Mouse (Mus musculus) common myeloid progenitor, adult 5-6 weeks (primary cell): ENCODE results near the gene Slc26a5. TPM values are rescaled to one million over a fixed set of nuclear protein-coding genes. Genes with fewer than 3 reads are reported as not detected.

Experiments used
- ATAC-seq: replicated peaks from 2 replicates; pipeline ENCODE4 v1.8.0; 2016; ENCODE audit warnings: low read depth, mild to moderate bottlenecking, moderate TSS enrichment, inconsistent platforms; ENCODE audit not compliant: poor library complexity, severe bottlenecking
- total RNA-seq: library from RNA; stranded (forward); fragments of 200-1000, 187-1606 nt; gene quantifications from 2 replicates; pipeline ENCODE4 v1.2.3, GENCODE M21; 2017

Slc26a5 gene
- not detected in 2 replicates for total RNA-seq

DNA sequence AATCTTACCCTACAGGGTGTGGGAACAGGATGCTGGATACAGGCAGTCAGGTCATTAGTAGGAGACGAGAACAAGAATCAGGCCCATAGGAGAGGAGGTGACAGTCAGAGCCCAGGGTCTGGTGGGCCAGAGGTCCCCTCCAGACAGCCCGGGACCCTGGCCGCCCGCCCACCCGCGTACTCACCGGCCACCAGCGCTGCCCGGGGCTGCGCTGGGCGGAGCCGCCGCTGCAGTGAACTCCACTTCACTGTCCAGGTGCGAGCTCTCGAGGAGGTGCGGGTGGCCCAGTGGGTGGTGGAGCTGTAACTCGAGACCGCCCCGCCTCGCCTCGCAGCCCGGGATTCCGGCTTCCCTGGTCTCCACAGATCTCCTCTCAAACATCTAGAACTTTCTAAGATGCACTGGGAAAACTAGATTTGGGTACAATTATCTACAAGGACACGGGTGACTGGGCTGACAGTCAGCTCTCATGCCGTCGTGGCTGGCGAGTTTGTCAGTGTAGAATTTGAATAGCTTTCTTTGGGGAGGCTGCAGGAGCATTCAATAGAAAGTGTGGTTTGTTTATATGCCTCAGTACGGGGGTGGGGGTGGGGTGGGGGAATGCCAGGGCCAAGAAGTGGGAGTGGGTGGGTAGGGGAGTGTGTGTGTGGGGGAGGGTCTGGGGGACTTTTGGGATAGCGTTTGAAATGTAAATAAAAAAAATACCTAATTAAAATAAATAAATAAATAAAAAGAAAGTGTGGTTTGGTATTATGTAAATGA is at the start of gene Slc26a5:
Slc26a5 (minus strand) TSS at position 259 of the 762 bp plus-strand sequence.
- ATAC-seq: no peak

DNA sequence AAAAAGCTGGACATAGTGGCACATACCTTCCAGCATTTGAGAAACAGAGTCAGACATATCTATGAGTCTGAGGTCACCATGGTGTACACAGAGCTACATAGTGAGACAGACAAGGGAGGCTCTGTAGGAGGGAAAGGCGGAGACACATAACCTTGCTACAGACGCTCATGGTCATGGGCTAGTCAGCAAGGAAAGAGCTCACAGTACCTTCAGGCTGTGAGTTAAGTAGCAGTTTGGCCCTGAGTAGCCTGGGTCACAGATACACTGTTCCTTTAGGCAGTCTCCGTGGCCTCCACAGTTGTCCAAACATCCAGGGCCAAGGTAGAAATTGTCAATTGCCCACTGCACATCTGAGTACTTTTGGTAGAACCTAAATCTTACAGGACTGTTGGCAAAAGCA is 49.4 kb upstream of the Slc26a5 start:
- no peak for ATAC-seq

DNA sequence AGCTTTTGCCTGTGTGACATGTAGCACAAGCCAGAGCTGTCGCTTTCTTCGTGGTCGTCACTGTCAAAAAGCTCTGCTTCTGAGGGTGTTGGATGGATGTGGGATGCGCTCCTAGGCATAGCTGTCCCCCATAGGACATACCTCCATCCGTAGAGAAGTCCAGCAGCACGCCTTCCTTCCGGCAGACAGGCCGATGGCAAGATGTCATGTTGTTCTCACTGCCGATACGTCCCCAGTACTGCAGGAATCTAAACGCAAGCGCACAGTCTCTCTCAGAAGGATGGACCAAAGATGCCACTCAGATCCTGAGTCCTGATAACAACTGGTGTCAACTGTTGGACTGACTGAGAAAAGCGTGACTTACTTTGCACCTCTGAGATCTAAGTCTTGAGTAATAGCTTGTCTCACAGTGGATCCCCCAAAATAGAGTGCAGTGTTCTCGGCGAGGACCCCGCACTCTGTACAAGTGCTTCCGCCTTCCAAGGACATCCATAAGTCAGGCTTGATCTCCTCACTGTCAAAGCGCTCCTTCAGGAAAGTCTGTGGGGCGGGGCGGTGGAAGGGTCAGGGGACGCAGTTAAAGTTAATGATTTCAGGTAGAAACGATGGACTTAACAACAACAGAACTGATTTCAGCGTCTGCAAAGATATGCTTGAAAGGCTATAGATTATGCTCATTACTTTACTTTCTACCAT is 47.6 kb upstream of the Slc26a5 start:
- no peak for ATAC-seq

DNA sequence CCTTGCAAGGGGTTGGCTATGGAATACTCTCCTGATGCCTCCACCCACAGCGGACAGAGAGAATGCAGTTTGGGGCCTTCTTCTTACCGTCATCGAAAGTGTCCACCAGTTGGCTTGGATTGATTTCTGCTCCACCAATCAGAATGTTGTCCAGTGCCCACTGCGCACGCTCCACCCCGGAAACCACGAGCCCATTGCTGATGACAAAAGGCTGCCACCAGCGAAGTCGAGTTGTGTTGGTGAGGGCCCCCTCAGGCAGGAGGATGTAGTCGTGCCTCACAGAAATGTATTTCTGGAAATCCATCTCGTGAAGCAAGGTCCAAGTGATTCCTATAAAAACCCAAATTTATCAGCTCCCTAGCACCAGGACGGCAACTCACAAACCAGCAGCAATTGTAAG is 45.3 kb upstream of the Slc26a5 start:
- ATAC-seq: no peak

DNA sequence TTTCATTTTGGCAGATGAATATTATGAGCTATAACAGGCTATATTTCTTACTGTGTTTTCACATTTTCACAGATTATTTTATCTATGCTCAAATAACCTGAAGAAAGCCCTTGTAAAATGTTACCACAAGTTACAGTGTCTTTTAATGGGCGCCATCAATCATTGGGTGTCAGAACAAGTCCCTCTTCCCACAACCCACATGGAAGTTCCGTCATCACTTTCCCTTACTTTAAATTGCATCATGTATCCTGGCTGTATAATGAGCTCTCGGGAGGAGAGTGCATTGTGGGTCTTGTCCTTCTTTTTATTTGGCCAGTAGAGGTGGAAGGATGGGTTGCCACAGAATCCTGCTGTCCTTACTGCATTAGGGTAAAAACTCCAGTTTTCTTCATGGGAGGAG is 44.3 kb upstream of the Slc26a5 start:
- no peak for ATAC-seq

DNA sequence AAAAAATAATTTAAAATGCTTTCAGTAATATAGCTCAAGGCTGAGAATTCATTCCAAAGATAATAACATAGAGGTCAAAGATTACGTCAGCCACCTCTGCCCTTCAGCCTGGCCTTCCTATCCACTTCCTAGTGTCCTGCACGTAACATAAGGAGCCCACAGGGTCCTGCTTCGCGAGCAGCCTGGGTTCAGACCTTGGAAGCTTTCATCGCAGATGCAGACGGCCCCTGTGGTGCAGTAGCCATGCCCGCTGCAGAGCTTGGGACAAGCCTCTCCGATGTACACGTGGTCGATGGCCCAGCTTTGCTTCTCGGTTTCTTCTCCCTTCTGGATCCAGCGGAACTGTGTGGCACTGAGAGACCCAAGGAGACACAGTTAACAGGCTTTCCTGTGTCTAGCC is 36.0 kb upstream of the Slc26a5 start:
- no peak for ATAC-seq

DNA sequence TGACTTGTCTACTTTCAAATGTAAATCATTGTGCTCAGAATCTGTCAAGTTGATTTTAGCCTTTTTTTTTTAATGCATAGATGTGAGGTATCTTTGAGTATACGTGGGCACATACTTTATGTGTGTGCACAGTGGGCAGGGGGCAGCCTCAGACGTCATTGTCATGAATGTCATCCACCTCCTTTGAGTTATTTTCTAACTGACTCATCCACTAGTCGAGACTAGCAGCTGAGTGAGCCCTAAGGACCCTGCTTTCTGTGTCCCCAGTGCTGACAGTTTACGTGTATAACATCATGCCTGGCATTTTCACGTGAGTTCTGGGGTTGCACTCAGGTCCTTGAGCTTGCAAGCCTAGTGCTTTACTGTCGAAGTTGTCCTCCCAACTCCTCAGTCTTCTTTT is 35.5 kb upstream of the Slc26a5 start:
- ATAC-seq: no peak

DNA sequence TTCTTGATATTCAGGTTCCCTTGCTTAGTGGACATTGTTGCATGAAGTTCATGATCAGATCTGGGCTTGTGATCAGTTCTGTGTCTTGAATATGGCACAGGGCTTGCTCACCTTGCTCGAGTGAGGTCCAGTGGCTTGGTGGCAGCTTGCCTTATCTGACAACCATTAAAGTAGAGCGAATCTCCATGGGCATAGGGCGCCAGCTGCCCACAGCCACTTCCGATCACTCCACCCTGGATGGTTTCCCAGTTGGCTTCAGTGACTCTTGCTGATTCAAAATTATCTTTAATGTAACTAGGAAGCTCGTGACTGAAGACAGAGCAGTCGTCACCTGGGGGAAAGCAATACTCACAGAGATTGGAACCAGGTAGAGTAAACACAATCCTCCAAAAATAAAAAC is 33.5 kb upstream of the Slc26a5 start:
- no peak for ATAC-seq

DNA sequence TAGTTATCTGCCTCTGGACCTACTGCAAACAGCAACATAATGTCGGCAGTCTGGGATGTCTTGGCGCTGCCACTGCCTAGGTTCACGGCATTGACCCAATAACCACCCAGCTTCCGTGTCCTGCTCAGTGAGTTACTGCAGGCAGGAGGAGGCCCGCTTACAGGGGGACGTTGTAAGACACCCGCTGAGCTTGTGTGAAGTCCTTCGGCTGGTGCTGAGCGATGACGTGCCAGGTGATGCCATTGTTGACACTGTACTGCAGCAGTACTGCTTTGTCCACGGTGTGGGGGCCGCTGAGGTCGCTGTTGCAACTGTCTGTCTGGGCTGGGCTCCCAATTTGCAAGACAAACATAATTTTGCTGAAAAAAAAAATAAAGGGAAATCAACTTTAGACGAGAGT is 31.2 kb upstream of the Slc26a5 start:
- ATAC-seq: no peak

DNA sequence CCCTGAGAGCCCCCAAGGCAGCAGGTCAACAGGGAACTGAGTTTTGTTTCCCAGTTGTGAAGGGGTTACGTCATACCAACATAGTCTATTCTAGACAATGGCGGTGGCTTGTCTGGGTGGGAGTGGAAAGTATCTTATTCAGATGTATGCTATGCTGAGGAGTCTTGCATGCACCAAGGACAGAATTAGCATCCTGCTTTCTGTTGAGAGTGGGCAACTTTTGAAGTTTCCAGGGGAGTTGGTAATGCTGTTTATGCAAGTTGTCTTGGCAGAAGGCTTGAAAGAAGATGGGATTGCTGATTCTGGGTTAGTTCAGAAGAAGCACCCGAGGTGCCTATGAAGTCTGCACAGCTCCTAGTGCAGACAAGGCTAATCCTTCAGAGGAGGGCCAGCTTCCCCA is 28.8 kb upstream of the Slc26a5 start:
- no peak for ATAC-seq

DNA sequence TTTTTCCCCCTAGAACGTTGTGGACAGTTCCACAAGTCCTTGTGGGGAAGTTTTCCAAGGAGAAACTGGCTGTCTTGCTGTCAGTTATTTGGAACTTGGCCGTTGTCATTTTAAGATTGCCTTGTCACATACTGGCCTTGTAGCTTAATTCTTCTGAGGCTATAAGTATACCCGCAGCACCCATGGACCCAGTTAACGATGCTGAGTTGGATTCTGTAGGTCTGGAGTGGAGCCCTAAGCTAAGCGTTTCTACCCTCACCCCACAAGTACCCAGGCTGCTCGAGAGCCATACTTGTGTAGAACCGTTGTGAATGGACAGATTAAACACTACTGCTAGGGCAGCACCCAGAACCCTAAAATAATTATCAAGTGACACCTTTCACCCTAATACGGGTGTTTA is 1.3 kb upstream of the Slc26a5 start:
- ATAC-seq: no peak

DNA sequence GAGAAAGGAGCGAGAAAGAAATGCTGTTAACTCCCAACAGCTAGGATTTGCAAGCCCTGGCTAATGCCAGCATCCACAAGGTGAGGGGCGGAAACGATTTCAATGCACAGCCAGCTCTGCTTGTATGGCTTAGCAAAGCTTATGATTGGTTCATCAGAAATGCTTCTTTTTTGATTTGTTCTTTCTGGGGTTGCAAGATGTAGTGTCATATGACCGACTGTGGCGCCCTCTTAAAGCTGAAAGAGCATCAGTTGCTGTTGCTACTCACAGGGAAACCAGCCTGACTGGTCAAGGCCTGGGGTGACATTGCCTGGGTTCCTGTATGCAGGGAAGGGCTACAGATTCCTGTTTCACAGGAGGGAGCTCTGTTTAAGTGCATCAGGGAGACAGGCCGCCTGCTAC is 908 bp upstream of the Slc26a5 start:
- ATAC-seq: no peak

DNA sequence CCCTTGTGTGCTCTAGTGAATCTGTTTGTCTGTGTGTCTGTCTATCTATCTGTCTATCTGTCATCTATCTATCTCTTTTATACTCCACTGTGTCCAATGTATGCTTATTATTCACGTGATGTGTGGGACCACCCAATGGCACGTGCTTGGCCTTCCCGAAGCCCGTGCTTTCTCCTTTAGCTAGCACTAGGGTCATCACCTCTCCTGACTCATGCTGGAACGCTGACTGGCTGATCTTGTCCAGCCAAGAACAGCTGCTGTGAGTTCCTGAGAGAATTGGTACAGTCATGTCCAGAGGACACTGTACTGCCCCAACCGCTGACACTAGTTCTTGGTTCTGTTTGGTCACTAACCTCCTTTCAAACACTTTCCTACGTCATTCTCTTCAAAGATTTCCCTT is 6.8 kb downstream of the Slc26a5 start:
- no peak for ATAC-seq

DNA sequence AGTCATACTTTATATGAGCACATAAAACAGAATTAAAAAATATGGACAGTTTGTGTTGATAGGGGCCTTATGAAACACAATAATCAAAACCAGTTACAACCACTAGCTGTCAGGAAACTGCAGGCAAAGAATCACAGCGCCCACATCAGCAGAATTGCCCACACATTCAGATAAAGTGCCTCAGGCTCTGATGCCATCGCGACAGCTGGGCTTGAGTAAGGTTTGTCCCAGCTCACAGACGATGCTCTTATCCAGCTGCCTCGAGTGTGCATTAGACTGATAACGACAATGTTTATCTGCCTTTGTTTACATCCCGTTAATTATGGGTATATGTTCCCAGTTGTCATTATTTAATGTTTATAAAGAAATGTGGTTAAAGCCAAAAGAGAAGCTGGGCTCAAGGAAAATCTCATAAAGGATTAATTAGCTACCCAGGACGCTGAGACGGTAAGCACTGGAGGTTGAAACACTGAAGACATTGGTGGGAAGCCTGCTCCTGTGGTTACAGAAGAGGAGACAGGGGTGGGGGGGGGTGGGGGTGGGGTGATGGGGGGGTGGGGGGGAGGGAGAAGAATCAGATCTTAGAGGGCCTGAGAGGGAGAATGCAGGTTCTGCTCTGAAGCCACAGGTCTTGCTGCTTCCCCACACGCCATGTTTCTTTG is 13.6 kb downstream of the Slc26a5 start:
- no peak for ATAC-seq

DNA sequence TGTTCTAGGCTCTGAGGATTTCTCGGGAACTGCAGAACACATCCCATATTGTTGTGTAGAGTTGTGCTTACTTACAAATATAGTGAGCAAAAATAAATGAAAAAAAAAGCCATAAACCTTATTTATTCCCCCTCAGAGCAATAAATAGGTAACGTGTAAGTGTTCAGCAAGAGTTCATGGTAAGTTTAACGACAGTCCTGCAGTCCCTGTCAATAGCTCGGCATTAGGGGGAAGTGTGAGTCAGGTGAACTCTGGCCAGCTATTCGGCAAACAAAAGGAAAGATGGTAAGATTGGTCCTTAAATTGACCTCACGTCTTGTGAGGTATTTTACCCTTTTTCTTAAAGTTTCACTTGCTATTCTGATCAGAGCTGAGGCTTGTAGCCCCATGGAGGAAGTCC is 18.0 kb downstream of the Slc26a5 start:
- no peak for ATAC-seq

DNA sequence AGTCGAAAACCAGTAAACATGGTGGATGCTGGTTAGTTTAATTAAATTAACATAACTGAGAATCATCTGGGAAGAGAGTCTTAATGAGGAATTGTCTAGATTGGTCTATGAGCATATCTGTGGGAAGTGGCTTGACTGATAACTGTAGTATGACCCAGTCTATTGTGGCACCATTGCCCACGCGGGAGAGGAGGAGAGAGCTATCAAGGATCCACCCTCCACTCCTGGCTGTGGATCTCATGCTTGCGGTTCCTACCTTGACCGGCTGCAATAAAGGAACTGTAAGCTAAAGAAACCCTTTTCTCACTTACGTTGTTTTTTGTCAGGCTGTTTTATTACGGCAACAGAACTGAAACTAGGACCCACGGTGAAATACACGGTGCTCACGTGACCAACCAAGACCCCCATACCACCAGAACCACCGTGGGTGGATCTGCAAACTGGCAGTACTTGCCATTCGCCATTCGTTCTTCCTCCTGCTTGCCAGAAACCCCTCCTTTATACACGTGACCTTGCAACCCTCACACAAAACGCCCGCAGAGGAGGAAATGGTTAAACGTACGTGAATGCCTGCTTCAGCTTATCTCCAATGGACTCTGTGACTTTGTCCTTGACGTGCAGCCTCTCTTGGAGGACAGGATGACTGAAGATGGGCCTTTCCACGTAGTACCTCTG is 18.7 kb downstream of the Slc26a5 start:
- no peak for ATAC-seq

DNA sequence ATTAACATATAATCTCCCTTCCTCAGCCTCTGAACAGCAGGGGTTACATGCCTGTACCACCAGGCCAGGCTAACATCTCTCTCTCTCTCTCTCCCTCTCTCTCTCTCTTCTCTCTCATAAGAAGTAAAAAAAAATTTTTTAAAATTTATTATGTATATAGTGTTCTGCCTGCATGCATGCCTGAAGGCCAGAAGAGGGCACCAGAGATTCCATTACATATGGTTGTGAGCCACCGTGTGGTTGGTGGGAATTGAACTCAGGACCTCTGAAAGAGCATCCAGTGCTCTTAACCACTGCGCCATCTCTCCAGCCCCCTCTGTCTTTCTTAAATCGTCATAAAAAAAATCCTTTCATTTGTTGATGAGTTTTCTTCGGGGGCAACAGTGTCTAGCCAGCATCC is 20.7 kb downstream of the Slc26a5 start:
- ATAC-seq: no peak

DNA sequence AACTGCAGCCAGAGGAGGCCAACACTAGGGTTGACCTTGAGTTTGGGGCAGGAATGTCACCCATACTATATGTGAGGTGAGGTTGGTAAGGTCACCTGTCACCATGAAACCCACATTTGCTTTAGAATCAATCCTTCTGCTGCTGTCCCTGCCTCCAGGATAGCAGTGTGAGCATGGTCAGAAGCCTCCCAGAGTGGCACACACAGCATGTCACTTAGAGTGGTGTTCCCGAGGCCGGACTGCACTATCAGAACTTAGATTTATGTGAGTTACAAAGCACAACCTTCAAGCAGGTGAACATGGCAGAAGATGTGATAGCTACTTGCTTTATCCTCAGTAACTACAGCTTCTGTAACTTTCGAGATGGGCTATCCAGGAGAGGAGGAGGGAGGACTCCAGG is 33.6 kb downstream of the Slc26a5 start:
- ATAC-seq: no peak

DNA sequence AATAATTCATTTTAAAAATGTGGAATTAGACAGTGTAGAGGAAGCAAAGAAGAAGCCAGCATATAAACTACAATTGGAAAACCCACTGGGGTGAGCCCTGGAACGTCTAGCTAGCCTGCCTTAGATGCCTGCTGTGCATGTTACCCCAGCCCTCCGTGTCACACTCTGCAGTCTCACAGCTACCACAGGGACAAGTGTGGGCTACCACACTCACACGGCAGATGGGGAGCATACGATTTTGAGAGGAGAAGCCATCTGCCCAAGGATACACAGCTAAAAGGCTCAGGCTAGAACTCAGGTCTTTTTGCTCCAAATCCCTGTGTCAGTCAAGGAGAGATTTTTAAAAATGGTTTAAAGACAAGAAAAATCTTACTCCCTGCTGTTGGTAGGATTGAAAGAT is 36.5 kb downstream of the Slc26a5 start:
- ATAC-seq: no peak

DNA sequence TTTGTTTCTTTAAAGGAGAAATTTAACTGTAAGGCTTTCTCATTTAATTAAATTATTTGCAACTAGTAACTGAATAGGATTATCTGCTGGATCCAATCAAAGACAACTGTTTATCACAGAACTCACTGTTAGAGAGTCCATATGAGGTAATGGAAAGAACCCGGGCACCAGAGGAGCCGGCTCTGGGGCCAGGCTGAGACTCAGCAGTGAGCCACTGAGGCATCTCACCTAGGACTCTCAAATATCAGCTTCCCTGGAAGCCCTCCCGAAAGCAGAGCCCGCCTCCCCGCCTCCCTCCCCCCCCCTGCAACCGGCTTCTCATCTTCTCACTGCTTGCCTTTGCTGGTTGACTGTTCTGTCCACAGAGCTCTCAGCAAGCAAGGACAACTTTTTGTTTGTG is 37.8 kb downstream of the Slc26a5 start:
- ATAC-seq: no peak

DNA sequence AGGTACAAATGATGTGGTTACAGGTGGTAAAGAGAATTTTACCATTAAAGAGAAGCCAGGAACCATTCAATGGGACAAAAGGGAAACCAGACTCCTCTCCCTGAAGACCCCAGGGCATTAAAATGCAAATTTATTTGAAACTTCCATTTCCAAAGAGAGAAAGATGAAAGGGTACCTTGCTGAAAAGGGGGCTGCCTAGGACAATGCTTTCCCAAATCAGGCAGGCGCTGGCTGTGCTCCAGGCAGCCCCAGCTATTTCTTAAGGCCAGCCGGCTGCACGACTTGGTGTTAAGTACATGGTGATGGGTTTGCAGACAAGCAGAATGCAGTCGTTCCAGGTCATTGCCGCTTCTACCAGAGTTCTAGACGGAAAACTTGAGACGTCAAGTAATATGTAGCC is 39.0 kb downstream of the Slc26a5 start:
- no peak for ATAC-seq
